Mouse (Mus musculus) CH12.LX (cell line): ENCODE measurements around the gene Ngfr. TPM values are rescaled to one million over a fixed set of nuclear protein-coding genes. Genes with fewer than 3 reads are reported as not detected.

ENCODE experiments used
- DNase-seq: peaks from one replicate; pipeline ENCODE4 v3.0.0-alpha.2; 2013; ENCODE audit errors: extremely low read depth
- H3K27ac ChIP-seq: 2 replicates; pipeline ENCODE4 v1.5.1; 2012; ENCODE audit warnings: low read depth, mild to moderate bottlenecking, control low read depth, moderate library complexity; ENCODE audit not compliant: insufficient read depth
- H3K27me3 ChIP-seq: replicated peaks from 2 replicates; pipeline ENCODE3; 2012; ENCODE audit warnings: inconsistent platforms
- H3K36me3 ChIP-seq, 2 experiments: replicated peaks in 1 of 2; 2 replicates each; pipeline versions ENCODE3 to v1.6.1; 2012; ENCODE audit warnings: inconsistent platforms in 1 of 2, low read length in 1 of 2, mild to moderate bottlenecking in 1 of 2, mixed read lengths in 1 of 2, moderate library complexity in 1 of 2; ENCODE audit not compliant: control insufficient read depth in 1 of 2, insufficient read depth in 1 of 2
- H3K4me1 ChIP-seq, 2 experiments: 2 replicates each; pipeline ENCODE4 v1.6.1; 2012; ENCODE audit warnings: inconsistent platforms in 1 of 2, moderate library complexity in 1 of 2; ENCODE audit not compliant: insufficient read depth in 2 of 2, control insufficient read depth in 1 of 2
- H3K4me2 ChIP-seq: 2 replicates; pipeline ENCODE4 v1.6.1; 2012; ENCODE audit warnings: low read depth, mild to moderate bottlenecking, control low read depth; ENCODE audit not compliant: poor library complexity, insufficient read depth, severe bottlenecking
- H3K4me3 ChIP-seq, 3 experiments: fragments of 150-350 bp in 1 of 3; sonication (generic) in 1 of 3; replicated peaks in 1 of 3; 2 replicates each; pipeline versions ENCODE3 to v1.5.1; 2011 to 2012; ENCODE audit warnings: low read depth in 2 of 3, low read length in 2 of 3, mild to moderate bottlenecking in 2 of 3, moderate library complexity in 2 of 3, control low read depth in 1 of 3, improper control_type of control experiment in 1 of 3, inconsistent platforms in 1 of 3, mixed read lengths in 1 of 3; ENCODE audit not compliant: poor library complexity in 1 of 3
- H3K79me2 ChIP-seq: replicated peaks from 2 replicates; pipeline ENCODE4 v1.6.1; 2012; ENCODE audit warnings: mild to moderate bottlenecking, moderate library complexity; ENCODE audit not compliant: control insufficient read depth, poor library complexity, insufficient read depth, severe bottlenecking; ENCODE audit errors: extremely low read depth
- H3K9ac ChIP-seq: 2 replicates; pipeline ENCODE4 v1.6.1; 2012; ENCODE audit warnings: low read depth, mild to moderate bottlenecking, control low read depth, moderate library complexity; ENCODE audit not compliant: insufficient read depth
- H3K9me3 ChIP-seq: replicated peaks from 2 replicates; pipeline ENCODE3; 2012; ENCODE audit warnings: low read length, inconsistent platforms, mixed read lengths
- CHD1 ChIP-seq: IDR thresholded peaks from 2 replicates; pipeline ENCODE4 v1.6.1; 2012; ENCODE audit warnings: low read depth, low read length, improper control_type of control experiment, inconsistent platforms
- CTCF ChIP-seq, 2 experiments: IDR thresholded peaks in 1 of 2; conservative IDR thresholded peaks in 1 of 2; 2 replicates each; pipeline ENCODE4 v1.5.1; 2011 to 2012; ENCODE audit warnings: low read depth in 2 of 2, low read length in 2 of 2, improper control_type of control experiment in 1 of 2, inconsistent platforms in 1 of 2, mild to moderate bottlenecking in 1 of 2, moderate library complexity in 1 of 2
- ELF1 ChIP-seq: IDR thresholded peaks from 2 replicates; pipeline ENCODE4 v1.6.1; 2014; ENCODE audit warnings: low read depth, mild to moderate bottlenecking, inconsistent platforms, low read length, improper control_type of control experiment
- ETS1 ChIP-seq: conservative IDR thresholded peaks from 2 replicates; pipeline ENCODE4 v1.6.1; 2012; ENCODE audit warnings: low read depth, mild to moderate bottlenecking, inconsistent platforms, low read length, improper control_type of control experiment, moderate library complexity
- GABPA ChIP-seq: IDR thresholded peaks from 2 replicates; pipeline ENCODE4 v1.6.1; 2012; ENCODE audit warnings: low read depth, low read length, improper control_type of control experiment, inconsistent platforms; ENCODE audit not compliant: insufficient replicate concordance
- IRF4 ChIP-seq: IDR thresholded peaks from 2 replicates; pipeline ENCODE4 v1.6.1; 2014; ENCODE audit warnings: low read depth, mild to moderate bottlenecking, inconsistent platforms, low read length, improper control_type of control experiment
- JUND ChIP-seq: conservative IDR thresholded peaks from 2 replicates; pipeline ENCODE4 v1.6.1; 2011; ENCODE audit warnings: low read depth, low read length, improper control_type of control experiment
- MAFK ChIP-seq: IDR thresholded peaks from 2 replicates; pipeline ENCODE4 v1.6.1; 2011; ENCODE audit warnings: low read length, improper control_type of control experiment; ENCODE audit not compliant: insufficient replicate concordance
- MAX ChIP-seq: IDR thresholded peaks from 2 replicates; pipeline ENCODE4 v1.6.1; 2011; ENCODE audit warnings: low read length, improper control_type of control experiment
- MEF2A ChIP-seq: IDR thresholded peaks from 2 replicates; pipeline ENCODE4 v1.6.1; 2014; ENCODE audit warnings: low read depth, mild to moderate bottlenecking, inconsistent platforms, low read length, improper control_type of control experiment, borderline replicate concordance
- NELFE ChIP-seq: IDR thresholded peaks from 2 replicates; pipeline ENCODE4 v1.6.1; 2011; ENCODE audit warnings: low read depth, low read length, improper control_type of control experiment
- NRF1 ChIP-seq: IDR thresholded peaks from 2 replicates; pipeline ENCODE4 v1.6.1; 2014; ENCODE audit warnings: low read depth, mild to moderate bottlenecking, inconsistent platforms, low read length, improper control_type of control experiment, moderate library complexity
- PAX5 ChIP-seq: IDR thresholded peaks from 2 replicates; pipeline ENCODE4 v1.6.1; 2012; ENCODE audit warnings: low read length, inconsistent platforms, mixed read lengths
- RAD21 ChIP-seq: IDR thresholded peaks from 2 replicates; pipeline ENCODE4 v1.6.1; 2011; ENCODE audit warnings: low read depth, mild to moderate bottlenecking, low read length, improper control_type of control experiment, moderate library complexity
- RCOR1 ChIP-seq: conservative IDR thresholded peaks from 2 replicates; pipeline ENCODE4 v1.6.1; 2012; ENCODE audit warnings: low read depth, mild to moderate bottlenecking, inconsistent platforms, low read length, improper control_type of control experiment
- SIN3A ChIP-seq: IDR thresholded peaks from 2 replicates; pipeline ENCODE4 v1.6.1; 2012; ENCODE audit warnings: low read length, improper control_type of control experiment, inconsistent platforms
- TBP ChIP-seq: conservative IDR thresholded peaks from 2 replicates; pipeline ENCODE4 v1.6.1; 2011; ENCODE audit warnings: low read depth, low read length, improper control_type of control experiment
- USF1 ChIP-seq: IDR thresholded peaks from 2 replicates; pipeline ENCODE4 v1.6.1; 2014; ENCODE audit warnings: low read depth, mild to moderate bottlenecking, inconsistent platforms, low read length, improper control_type of control experiment
- ZC3H11A ChIP-seq: IDR thresholded peaks from 2 replicates; pipeline ENCODE4 v1.6.1; 2012; ENCODE audit warnings: low read depth, mild to moderate bottlenecking, inconsistent platforms, low read length, improper control_type of control experiment
- ZKSCAN1 ChIP-seq: IDR thresholded peaks from 2 replicates; pipeline ENCODE4 v1.6.1; 2012; ENCODE audit warnings: low read depth, inconsistent platforms, low read length, improper control_type of control experiment, borderline replicate concordance
- ZMIZ1 ChIP-seq: IDR thresholded peaks from 2 replicates; pipeline ENCODE4 v1.6.1; 2012; ENCODE audit warnings: low read depth, mild to moderate bottlenecking, inconsistent platforms, low read length, improper control_type of control experiment
- dilution Hi-C: fragments of 300-500 bp; cut with MboI; formaldehyde crosslinking; loops from 2 replicates; pipeline ENCODE4 v1.14.3; 2020; ENCODE audit warnings: low sequenced_read_pairs; ENCODE audit not compliant: extremely low pct_unique_long_range_greater_than_20kb, extremely low pct_ligation_motif_present
- in situ Hi-C: fragments of 300-500 bp; cut with MboI; formaldehyde crosslinking; loops from 3 replicates; pipeline ENCODE4 v1.14.3; 2019; ENCODE audit warnings: low sequenced_read_pairs, low pct_ligation_motif_present, low pct_unique_long_range_greater_than_20kb, mixed read lengths
- polyA plus RNA-seq: library from polyadenylated mRNA; unstranded; fragments of >175 nt; gene quantifications from 2 replicates; pipeline ENCODE4 v1.2.1, GENCODE M21; 2012; ENCODE audit warnings: low read depth; ENCODE audit not compliant: insufficient read length
- total RNA-seq, 2 experiments: library from RNA; depleted of rRNA; stranded (reverse); fragments of 300-350 nt in 1 of 2; fragments of >200 nt in 1 of 2; gene quantifications; 2 replicates each; pipeline ENCODE4 v1.2.3; 2012 to 2014

Gene Ngfr
- total and polyA plus RNA-seq, 3 experiments, result not detected

DNA sequence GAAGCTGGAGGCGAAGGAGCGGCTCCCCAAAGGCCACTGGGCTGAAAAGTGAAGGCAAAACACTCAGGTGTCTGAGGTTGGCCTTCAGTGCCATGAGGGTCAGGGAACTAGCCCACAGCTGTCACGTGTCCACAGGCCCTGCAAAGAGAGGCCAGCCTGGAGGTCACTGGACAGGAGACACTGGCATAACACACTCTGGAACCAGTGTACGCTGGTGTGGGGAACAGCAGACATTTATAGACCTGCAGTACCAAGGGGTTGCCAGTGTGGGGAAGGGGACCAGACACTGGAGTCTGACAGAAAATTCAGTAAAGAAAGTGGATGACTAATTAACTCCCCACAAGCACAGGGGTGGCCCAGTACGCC is 8.6 kb upstream of the Ngfr start:
- TF ChIP-seq ZMIZ1 (no peak), ZC3H11A (no peak), ZKSCAN1 (no peak), MEF2A (no peak), ELF1 (no peak), PAX5 (no peak), SIN3A (no peak), MAFK (no peak), RCOR1 (no peak), NELFE (no peak)
- peaks cover 98% of the 10 kb centered on the region for H3K27me3 ChIP-seq

GRCm38 (mm10) chr11:95595438-95596149 is 8.1 kb upstream of the Ngfr start:
- Histone ChIP-seq H3K79me2 (no peaks in the 10 kb centered on the region), H3K27me3 (peaks cover 97% of the 10 kb centered on the region), H3K9ac (no peak overlapping the region), H3K4me3 (no peak overlapping the region), H3K4me2 (no peak overlapping the region), H3K36me3 (no peaks in the 10 kb centered on the region), H3K4me1 (peaks cover 5 to 17% of the 10 kb centered on the region in 2 experiments), H3K9me3 (no peaks in the 10 kb centered on the region), H3K27ac (no peak overlapping the region)
- peak; percentile 35 for DNase-seq
- dilution Hi-C loops (no loop called here), in situ Hi-C loops (no loop called here)
- peak; percentile 98 for TF ChIP-seq MAFK
- no peak for TF ChIP-seq MAX
- TF ChIP-seq SIN3A, result no peak
- 0 out of 2 replicates have a peak, but pooled peaks have one; percentile 6 for TF ChIP-seq ETS1

More for the DNA sequence above, 8.6 kb upstream of the Ngfr start:
- Histone ChIP-seq H3K27ac (no peak overlapping the region), H3K4me2 (no peak overlapping the region), H3K4me1 (peaks cover 5 to 17% of the 10 kb centered on the region in 2 experiments), H3K9me3 (no peaks in the 10 kb centered on the region), H3K9ac (no peak overlapping the region), H3K79me2 (no peaks in the 10 kb centered on the region), H3K4me3 (no peak overlapping the region), H3K36me3 (no peaks in the 10 kb centered on the region)
- dilution Hi-C loops (no loop called here), in situ Hi-C loops (no loop called here)
- DNase-seq, result no peak

- Histone ChIP-seq H3K79me2 (no peaks in the 10 kb centered on the region), H3K27ac (no peak overlapping the region), H3K4me3 (no peak overlapping the region), H3K4me1 (peaks cover 5 to 17% of the 10 kb centered on the region in 2 experiments), H3K9ac (no peak overlapping the region), H3K4me2 (no peak overlapping the region), H3K27me3 (peaks cover 97% of the 10 kb centered on the region), H3K9me3 (no peaks in the 10 kb centered on the region), H3K36me3 (no peaks in the 10 kb centered on the region)
- in situ Hi-C loops, result no loop called here
- DNase-seq, result no peak
- TF ChIP-seq JUND (no peak), CTCF (conservative IDR thresholded peaks at IDR 0.05 in 1 of 2, IDR thresholded peaks at IDR 0.05 in 1 of 2; ENCODE audit: low read depth in 2 of 2, low read length in 2 of 2) (no peak), CHD1 (no peak), GABPA (no peak), USF1 (no peak), NRF1 (no peak), RAD21 (no peak), RCOR1 (no peak), IRF4 (no peak), TBP (no peak)
- dilution Hi-C loops, result no loop called here
Measured at GRCm38 (mm10) chr11:95594686-95595212, 7.2 kb upstream of the Ngfr start.
